Mouse (Mus musculus): ENCODE measurements around the gene Pim2.

The Pim2 gene

DNA sequence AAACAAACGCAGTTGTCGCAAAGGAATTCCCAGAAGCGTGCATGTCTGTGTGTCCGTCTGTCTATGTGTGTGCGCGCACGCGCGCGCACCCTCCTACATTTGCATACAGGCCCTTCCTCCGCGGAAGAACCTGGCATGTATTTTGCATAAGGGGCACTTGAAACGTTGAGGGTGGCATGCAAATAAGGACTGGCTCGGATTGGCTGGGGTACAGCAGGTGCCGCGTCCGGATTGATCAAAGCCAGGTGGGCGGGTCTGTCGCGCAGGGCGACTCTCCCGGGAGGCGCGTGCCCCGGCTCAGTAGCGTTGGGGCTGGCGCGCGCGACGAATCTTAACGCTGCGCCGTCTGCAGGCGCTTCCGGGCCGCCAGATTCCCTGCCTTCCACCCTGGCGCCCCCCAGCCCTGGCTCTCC lies at the start of gene Pim2:
Pim2 (plus strand) TSS at position 256 of the 413 bp plus-strand sequence.
- in situ Hi-C loops (cut with MboI, MseI): no loop called here

DNA sequence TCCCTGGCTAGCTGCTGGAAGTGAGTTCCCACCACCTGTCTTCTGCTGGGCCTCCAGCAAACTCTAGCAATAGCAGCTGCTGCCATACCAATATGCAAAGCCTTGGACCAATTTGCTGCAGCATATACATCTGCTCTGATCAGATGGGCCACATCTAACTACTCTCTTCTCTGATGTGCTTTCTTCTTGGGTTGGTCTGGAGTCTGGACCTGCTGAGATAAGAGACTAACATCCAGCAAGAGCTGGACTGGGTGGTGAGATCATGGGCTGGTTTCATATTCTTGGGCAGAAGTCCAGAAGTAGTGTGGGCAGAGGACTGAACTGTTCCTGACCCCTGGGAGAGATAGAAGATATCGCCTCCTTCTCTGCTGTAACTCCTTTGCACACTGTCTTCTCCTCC lies 40.9 kb upstream of the Pim2 start:
- in situ Hi-C loops (cut with MboI, MseI): no loop called here

DNA sequence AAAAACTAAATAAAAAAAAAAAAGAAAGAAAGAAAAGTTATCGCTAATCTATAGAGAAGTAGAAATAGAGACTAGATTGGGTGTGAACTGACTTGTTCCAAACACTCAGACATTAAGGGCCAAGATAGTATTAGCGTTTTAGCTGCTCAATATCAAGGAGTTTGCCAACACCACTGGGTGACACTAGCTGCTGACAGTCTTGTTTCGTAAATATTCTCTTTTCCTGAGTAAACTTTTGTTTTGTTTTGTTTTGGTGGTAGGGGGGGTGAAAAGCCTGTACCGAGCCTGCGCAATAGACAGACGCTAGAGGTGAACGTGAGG lies 37.3 kb upstream of the Pim2 start:
- in situ Hi-C loops (cut with MboI, MseI): no loop called here

DNA sequence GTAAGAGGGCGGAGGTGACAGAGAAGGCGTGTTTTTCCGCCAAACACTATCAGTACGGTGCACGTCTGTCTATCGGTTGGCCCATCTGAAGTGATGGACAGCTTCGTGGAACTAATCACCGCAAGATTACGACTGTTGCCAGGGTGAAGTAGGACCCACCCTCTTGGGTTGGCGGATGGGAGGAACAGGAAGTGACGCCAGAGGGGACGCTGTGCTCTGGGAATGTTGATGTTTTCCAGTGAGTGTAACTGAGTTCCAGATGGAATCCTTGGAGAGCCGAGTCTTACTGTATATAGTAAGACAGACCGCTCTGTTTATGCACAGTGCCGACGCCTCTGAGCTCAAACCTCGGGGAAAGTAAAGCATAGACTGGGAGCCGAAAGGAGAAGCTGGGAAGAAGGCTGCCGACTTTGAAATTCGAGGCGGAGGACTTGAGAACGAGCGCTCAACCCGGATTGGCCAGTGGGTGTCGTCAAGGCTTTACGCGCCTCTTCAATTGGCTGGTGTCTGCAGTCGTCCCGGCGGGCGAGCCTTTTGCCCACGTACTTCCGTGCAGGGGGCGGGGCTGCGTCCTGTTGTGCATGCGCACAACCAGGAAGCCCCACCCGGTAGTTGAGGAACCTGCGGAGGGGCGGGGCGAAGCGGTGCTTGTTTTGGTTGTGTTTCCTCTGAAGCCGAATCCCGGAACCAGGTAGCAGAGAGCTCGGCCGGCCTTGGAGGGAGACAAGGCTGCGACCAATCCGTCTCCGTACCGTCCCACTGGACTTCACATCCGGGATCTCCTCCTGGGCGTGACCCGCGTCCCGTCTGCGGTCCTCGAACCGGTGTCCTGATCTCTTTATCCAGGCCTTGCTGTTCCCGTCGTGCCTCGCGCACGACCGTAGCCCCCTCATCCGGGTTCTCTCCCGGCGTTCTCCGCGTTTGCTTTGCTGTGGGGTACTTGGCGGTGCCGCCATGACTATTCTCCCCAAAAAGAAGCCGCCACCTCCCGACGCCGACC lies 36.6 kb upstream of the Pim2 start, which contains the start of gene Otud5:
Otud5 (plus strand) TSS at position 202 of the 1,000 bp plus-strand sequence.
- in situ Hi-C loops (cut with MboI, MseI): no loop called here

GRCm38 (mm10) chrX:7842318-7842717 lies 35.7 kb upstream of the Pim2 start:
- in situ Hi-C loops (cut with MboI, MseI): no loop called here

- in situ Hi-C loops (cut with MboI, MseI): no loop called here
Observed at GRCm38 (mm10) chrX:7847845-7848244, 30.2 kb upstream of the Pim2 start.

GRCm38 (mm10) chrX:7854578-7854977 lies 23.5 kb upstream of the Pim2 start:
- in situ Hi-C loops (cut with MboI, MseI): no loop called here

DNA sequence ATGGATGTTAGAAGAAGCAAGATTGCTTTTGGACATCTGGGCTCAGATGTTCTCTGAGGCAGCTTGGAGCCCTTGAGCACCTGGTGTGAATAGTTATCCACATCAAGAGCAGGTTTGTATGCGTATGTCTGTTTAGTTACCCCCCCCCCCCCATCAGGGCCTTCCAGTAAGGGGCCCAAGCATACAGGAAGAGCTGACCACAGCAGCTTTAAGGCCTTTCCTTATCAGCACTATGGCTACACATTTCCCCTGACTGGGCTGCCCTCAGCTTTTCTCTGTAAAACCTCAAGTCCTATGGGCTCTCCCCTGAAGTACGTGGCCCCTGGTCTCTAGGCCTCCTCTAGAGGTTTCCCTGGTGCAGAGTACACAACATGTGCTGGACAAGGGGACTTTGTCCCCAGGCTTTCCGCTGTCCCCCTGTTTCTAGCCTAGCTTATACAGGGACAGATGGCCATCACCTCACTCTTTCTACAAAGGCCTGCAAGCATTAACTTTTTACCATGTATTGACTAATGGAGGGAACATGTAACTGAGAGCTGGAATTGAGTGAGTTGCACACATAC lies 18.8 kb upstream of the Pim2 start:
- in situ Hi-C loops (cut with MboI, MseI): no loop called here

- in situ Hi-C loops (cut with MboI, MseI): no loop called here
Observed at GRCm38 (mm10) chrX:7863181-7863580, 14.9 kb upstream of the Pim2 start.

GRCm38 (mm10) chrX:7864551-7864950 lies 13.5 kb upstream of the Pim2 start:
- in situ Hi-C loops (cut with MboI, MseI): no loop called here

DNA sequence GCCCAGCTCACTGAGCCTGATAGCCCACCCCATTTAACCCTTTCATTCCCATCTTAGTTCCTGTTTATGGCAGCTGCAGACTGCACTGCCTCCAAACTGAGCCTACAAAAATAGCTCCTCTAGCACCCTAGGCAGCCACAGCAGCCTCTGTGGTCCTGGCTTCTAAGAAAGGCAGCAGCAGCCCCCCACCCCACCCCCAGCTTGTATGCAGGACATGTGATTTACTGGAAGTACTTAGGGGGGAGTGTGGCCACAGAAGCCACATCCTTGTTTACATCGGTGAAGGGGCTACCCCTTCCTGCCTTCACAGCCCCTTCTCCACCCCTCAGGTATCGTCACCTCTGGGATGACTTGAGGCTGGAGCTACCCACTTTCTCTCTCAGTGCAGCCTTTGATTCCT lies 12.7 kb upstream of the Pim2 start:
- in situ Hi-C loops (cut with MboI, MseI): no loop called here

GRCm38 (mm10) chrX:7865786-7866185 lies 12.3 kb upstream of the Pim2 start:
- in situ Hi-C loops (cut with MboI, MseI): no loop called here

GRCm38 (mm10) chrX:7867141-7867540 lies 10.9 kb upstream of the Pim2 start:
- in situ Hi-C loops (cut with MboI, MseI): no loop called here

GRCm38 (mm10) chrX:7868506-7868905 lies 9.6 kb upstream of the Pim2 start:
- in situ Hi-C loops (cut with MboI, MseI): no loop called here

DNA sequence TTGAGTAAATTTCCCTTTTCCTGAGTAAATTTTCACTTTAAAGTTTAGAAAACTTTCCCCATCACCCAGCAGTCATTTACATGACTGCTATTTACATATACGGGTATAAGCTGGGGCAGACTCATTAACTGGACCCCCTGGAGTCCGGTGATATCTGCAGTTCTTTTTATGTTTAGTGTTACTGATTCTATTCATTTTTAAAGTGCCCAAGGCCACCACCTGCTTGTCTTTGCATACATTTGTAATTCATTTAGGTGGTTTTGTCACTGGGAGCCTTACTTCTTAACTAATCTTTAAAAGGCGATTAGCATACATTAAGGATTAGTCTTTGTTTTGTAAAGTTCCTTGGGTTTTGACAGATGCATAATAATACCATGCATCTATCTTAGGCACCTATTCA lies 8.2 kb upstream of the Pim2 start:
- in situ Hi-C loops (cut with MboI, MseI): no loop called here

DNA sequence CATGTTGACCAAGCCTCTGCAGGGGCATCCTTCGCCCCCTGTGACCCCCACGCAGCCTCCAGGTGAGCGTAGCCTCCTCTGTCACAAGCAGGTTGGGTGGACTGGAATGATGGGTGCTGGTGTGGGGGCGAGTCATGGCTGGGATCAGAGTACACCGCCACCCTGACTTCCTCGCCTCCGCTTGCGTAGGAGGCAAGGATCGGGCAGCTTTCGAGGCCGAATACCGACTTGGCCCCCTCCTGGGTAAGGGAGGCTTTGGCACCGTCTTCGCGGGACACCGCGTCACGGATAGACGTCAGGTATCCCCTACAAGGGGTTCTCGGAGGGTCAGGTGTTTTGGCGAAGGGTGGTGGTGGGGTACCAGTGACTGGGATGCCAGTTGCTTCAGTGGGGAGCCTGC lies 433 bp downstream of the Pim2 start:
- in situ Hi-C loops (cut with MboI, MseI): no loop called here

- in situ Hi-C loops (cut with MboI, MseI): no loop called here
Observed at GRCm38 (mm10) chrX:7879819-7880218, 1.8 kb downstream of the Pim2 start.

GRCm38 (mm10) chrX:7883841-7884567 lies 5.9 kb downstream of the Pim2 start, which contains the start of gene Slc35a2:
Gene Slc35a2, plus strand, starts transcription at chrX:7884028.
- in situ Hi-C loops (cut with MboI, MseI): no loop called here

- in situ Hi-C loops (cut with MboI, MseI): no loop called here
Observed at GRCm38 (mm10) chrX:7898211-7898610, 20.1 kb downstream of the Pim2 start.

GRCm38 (mm10) chrX:7898880-7899874 lies 21.1 kb downstream of the Pim2 start, which contains the start of the genes Pqbp1 and Timm17b:
Gene Pqbp1, minus strand, starts transcription at chrX:7899269.
Gene Timm17b, plus strand, starts transcription at chrX:7899357.
- in situ Hi-C loops (cut with MboI, MseI): no loop called here

DNA sequence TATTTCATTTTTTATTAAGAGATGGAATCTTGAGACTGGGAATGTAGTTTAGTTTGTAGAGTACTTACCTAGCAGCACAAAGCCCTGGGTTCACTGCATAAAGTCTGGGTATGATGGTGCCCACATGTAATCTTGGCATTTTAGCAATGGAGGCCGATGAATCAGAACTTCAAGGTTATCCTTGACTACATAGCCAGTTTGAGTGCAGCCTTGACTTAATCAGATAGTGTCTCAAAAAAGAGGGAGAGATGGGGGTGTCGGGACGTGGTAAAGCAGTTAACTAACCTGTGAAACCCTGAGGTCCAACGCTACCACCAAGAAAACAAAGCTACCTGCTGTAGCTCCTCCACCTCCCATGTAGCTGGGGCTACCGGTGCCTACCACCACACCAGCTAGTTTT lies 26.4 kb downstream of the Pim2 start:
- in situ Hi-C loops (cut with MboI, MseI): no loop called here
